19 mouse cellular contexts compared by ENCODE assay signal in the genomic region with DNA sequence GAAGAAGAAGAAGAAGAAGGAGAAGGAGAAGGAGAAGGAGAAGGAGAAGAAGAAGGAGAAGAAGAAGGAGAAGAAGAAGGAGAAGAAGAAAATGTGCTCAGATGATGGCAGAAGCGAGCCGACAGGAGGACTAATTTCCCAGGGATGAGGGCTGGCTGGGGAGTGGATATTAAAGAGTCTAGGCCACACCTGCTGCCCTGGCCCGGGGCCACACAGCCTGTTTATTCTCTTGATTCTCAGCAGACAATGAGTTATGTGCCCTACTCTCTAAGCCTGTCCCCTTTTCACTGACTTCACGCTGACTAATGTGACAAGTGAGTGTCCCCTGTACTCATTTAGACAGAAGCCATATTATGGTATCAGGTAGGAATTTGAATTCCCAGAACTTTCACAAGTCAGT. TPM values are rescaled to one million over a fixed set of nuclear protein-coding genes. Genes with fewer than 3 reads are reported as not detected.
A peak's percentile ranks its signal among the peaks of the same experiment; 100 is the strongest.
DNase-seq lines count a peak whose midpoint lies in the region; TF ChIP-seq lines count a peak whose summit lies in the region.
"Had no signal": no experiment of that assay in that cellular context is flagged by ENCODE, and none has a peak within 500 bp of the region (broad histone marks: within the 10 kb centered on the region; RNA-seq: fewer than 3 reads in every experiment).

No protein-coding gene starts in this region.

- H3K27me3 ChIP-seq in cerebellum, adult 2 months (ENCODE audit: control insufficient read depth, insufficient read depth, low read length), result no peaks in the 10 kb centered on the region
- H3K27me3 ChIP-seq: CH12.LX; embryonic facial prominence, embryonic 12.5 days; midbrain, embryonic 15.5 days; neural tube, embryonic 12.5 days had no signal

- H3K4me3 ChIP-seq in left cerebral cortex, adult 2 months, result no peak overlapping the region
- H3K4me3 ChIP-seq in cerebellum, adult 2 months (replicated peaks; ENCODE audit: insufficient read depth, low read depth, low read length), result no peak overlapping the region
- H3K4me3 ChIP-seq: embryonic facial prominence, embryonic 12.5 days; limb, embryonic 10.5 days; midbrain, embryonic 15.5 days; neural tube, embryonic 12.5 days had no signal

- DNase-seq in left cerebral cortex, adult 2 months (ENCODE audit: extremely low spot score in 1 of 2, low spot score in 2 of 2), result no peak
- no peak for DNase-seq in left cerebral cortex, adult 18-20 months (ENCODE audit: low spot score in 2 of 2)
- peak; percentile 74 for DNase-seq in brain, adult 2 months (ENCODE audit: low read depth, low spot score)
- peak; percentile 67 to 75 for DNase-seq in cerebellum, adult 2 months
- DNase-seq in cerebellum, postnatal 25 days, result peak; percentile 64 to 82
- no peak for DNase-seq in thymus, postnatal 25 days
- no peak for DNase-seq in gastrocnemius, adult 18-20 months (ENCODE audit: low spot score)
- DNase-seq: adrenal gland, adult 2 months; B cell, adult 2 months; kidney, adult 9 months; kidney, postnatal 25 days; lung, adult 2 months; right cerebral cortex, postnatal 25 days had no signal

- no peak for TF ChIP-seq POLR2A in cerebellum, adult 2 months (IDR thresholded peaks at IDR 0.05; ENCODE audit: borderline replicate concordance, insufficient read depth, low read length)

- H3K4me1 ChIP-seq in cerebellum, adult 2 months (ENCODE audit: control insufficient read depth, insufficient read depth, low read length), result peaks cover 33% of the 10 kb centered on the region
- H3K4me1 ChIP-seq: embryonic facial prominence, embryonic 12.5 days; limb, embryonic 10.5 days; midbrain, embryonic 15.5 days; neural tube, embryonic 12.5 days had no signal

- intact Hi-C loops in left cerebral cortex, adult 2 months (cut with DNase I), result loop anchor here (5.0 to 10.0 kb wide), 2 partner anchors 206 to 246 kb away; partner anchors contain the start of gene Rheb

- no peak for TF ChIP-seq CTCF in left cerebral cortex, adult 2 months (IDR thresholded peaks at IDR 0.05)
- TF ChIP-seq CTCF in cerebellum, adult 2 months (IDR thresholded peaks at IDR 0.05; ENCODE audit: borderline replicate concordance, insufficient read depth, low read depth, low read length), result no peak

- H3K27ac ChIP-seq in left cerebral cortex, adult 2 months, result peak overlapping the region; percentile 41
- no peak overlapping the region for H3K27ac ChIP-seq in cerebellum, adult 2 months (ENCODE audit: insufficient read depth, low read length)
- H3K27ac ChIP-seq: embryonic facial prominence, embryonic 12.5 days; limb, embryonic 10.5 days; midbrain, embryonic 15.5 days; neural tube, embryonic 12.5 days had no signal

- 32% methylated on average over 4 of the region's 4 CpGs for WGBS in cerebellum, adult 2 months

RNA-seq across cellular contexts. Expression of gene Prkag2, which starts 11.8 kb away (rescaled TPM):
- 100 to 1,000 TPM; 113 to 118 TPM for total RNA-seq in left cerebral cortex, adult 2 months (2021)
- 100 to 1,000 TPM; 119 TPM for total RNA-seq in left cerebral cortex, adult 18-20 months (2021)
- 92.0 and 99.4 TPM in 2 replicates for polyA plus RNA-seq in cerebellum, adult 2 months (2012; rRNA removed)
- total RNA-seq in gastrocnemius, adult 18-20 months (2021), result 1 to 10 TPM; 6.7 to 9.9 TPM
- total RNA-seq: G1E had no signal
- polyA plus RNA-seq: G1E had no signal

Comparison
In these comparisons a context has a peak if more than half of its experiments do, and no peak if none do; other contexts are left out.
1. DNase-seq: peak in brain, adult 2 months (single experiment), cerebellum, adult 2 months (2 of 2) and cerebellum, postnatal 25 days (2 of 2); none in left cerebral cortex, adult 2 months (0 of 2), left cerebral cortex, adult 18-20 months (0 of 2), thymus, postnatal 25 days (single experiment) and gastrocnemius, adult 18-20 months (single experiment).
2. RNA of gene Prkag2, which starts 11.8 kb away (total RNA-seq): 119 TPM in left cerebral cortex, adult 18-20 months and 113 to 118 TPM in left cerebral cortex, adult 2 months; 6.7 to 9.9 TPM in gastrocnemius, adult 18-20 months; every median in the first group is over 10 times any median in the second.